Mouse (Mus musculus): ENCODE results near the gene Hax1. TPM values are rescaled to one million over a fixed set of nuclear protein-coding genes. Genes with fewer than 3 reads are reported as not detected.

Gene Hax1
- polyA plus RNA-seq, 2 experiments = 121 to 135 TPM

GRCm38 (mm10) chr3:90004091-90004796 is 5.7 kb upstream of the Hax1 start:
- Histone ChIP-seq H3K4me1 (ENCODE audit: control insufficient read depth, insufficient read depth, low read length) (peaks cover 8% of the 10 kb centered on the region), H3K9me3 (ENCODE audit: control insufficient read depth, low read length) (no peaks in the 10 kb centered on the region), H3K4me3 (replicated peaks; ENCODE audit: low read length) (no peak overlapping the region), H3K27me3 (ENCODE audit: control insufficient read depth, insufficient read depth, low read length) (no peaks in the 10 kb centered on the region), H3K36me3 (ENCODE audit: control insufficient read depth, insufficient read depth, low read length) (peaks cover 93% of the 10 kb centered on the region), H3K9ac (ENCODE audit: low read depth, low read length, severe bottlenecking) (no peak overlapping the region), H3K27ac (replicated peaks; ENCODE audit: low read depth, low read length) (no peak overlapping the region), H3K4me2 (replicated peaks; ENCODE audit: low read depth, low read length, severe bottlenecking) (no peak overlapping the region)
- 39% methylated on average over 3 of the region's 3 CpGs for WGBS
- TF ChIP-seq POLR2A (IDR thresholded peaks at IDR 0.05; ENCODE audit: borderline replicate concordance, extremely low read depth, insufficient read depth, insufficient read length) = no peak
- ATAC-seq (ENCODE audit: low FRiP score, low read depth) (no peak), DNase-seq (ENCODE audit: low spot score) (no peak)

DNA sequence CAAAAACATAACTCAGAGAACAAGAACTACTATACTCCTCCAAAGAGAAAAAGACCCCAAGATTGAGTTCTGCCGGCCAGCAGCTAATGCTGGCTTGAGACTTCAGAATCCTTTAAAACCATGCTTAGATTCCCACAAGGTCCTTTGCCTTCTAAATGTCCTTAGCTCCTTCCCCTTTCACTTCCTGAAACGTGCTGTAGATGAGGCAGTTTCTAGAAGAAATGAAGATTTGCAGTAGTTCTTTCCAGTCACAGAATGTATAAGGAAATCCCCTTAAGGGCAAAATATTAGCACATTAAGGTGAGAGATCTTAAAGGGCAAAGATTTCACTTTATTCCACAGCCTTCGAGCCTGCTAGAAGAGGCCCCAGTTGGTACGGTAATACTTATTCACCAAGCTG is 1.2 kb upstream of the Hax1 start:
- H3K9me3 ChIP-seq (ENCODE audit: control insufficient read depth, low read length) = no peaks in the 10 kb centered on the region
- H3K9ac ChIP-seq (ENCODE audit: low read depth, low read length, severe bottlenecking) = peak overlapping the region; percentile 78; the same call in 1 of the 2 replicates
- H3K4me3 ChIP-seq (replicated peaks; ENCODE audit: low read length) = peak overlapping the region; percentile 79; the same call in 1 of the 2 replicates
- peak overlapping the region; percentile 94 for H3K27ac ChIP-seq (replicated peaks; ENCODE audit: low read depth, low read length)
- H3K27me3 ChIP-seq (ENCODE audit: control insufficient read depth, insufficient read depth, low read length) = no peaks in the 10 kb centered on the region
- DNase-seq (ENCODE audit: low spot score) (no peak), ATAC-seq (ENCODE audit: low FRiP score, low read depth) (no peak)
- peak overlapping the region; percentile 58 for H3K4me2 ChIP-seq (replicated peaks; ENCODE audit: low read depth, low read length, severe bottlenecking)
- peaks cover 12% of the 10 kb centered on the region for H3K4me1 ChIP-seq (ENCODE audit: control insufficient read depth, insufficient read depth, low read length)
- no peak for TF ChIP-seq POLR2A (IDR thresholded peaks at IDR 0.05; ENCODE audit: borderline replicate concordance, extremely low read depth, insufficient read depth, insufficient read length)
- peaks cover 68% of the 10 kb centered on the region for H3K36me3 ChIP-seq (ENCODE audit: control insufficient read depth, insufficient read depth, low read length)
- 74% methylated on average over 4 of the region's 4 CpGs for WGBS

GRCm38 (mm10) chr3:89999090-89999489 is 510 bp upstream of the Hax1 start:
- peak overlapping the region; percentile 79 for H3K4me3 ChIP-seq (replicated peaks; ENCODE audit: low read length)
- TF ChIP-seq POLR2A (IDR thresholded peaks at IDR 0.05; ENCODE audit: borderline replicate concordance, extremely low read depth, insufficient read depth, insufficient read length) = no peak

GRCm38 (mm10) chr3:89997791-89998495 is 637 bp downstream of the Hax1 start:
- H3K4me1 ChIP-seq (ENCODE audit: control insufficient read depth, insufficient read depth, low read length) = peaks cover 12% of the 10 kb centered on the region
- 0 out of 2 replicates have a peak, but pooled peaks have one; percentile 5 for TF ChIP-seq POLR2A (IDR thresholded peaks at IDR 0.05; ENCODE audit: borderline replicate concordance, extremely low read depth, insufficient read depth, insufficient read length)
- peak overlapping the region; percentile 94 for H3K27ac ChIP-seq (replicated peaks; ENCODE audit: low read depth, low read length)
- H3K4me3 ChIP-seq (replicated peaks; ENCODE audit: low read length) = peak overlapping the region; percentile 79
- peak overlapping the region; percentile 82 for H3K4me2 ChIP-seq (replicated peaks; ENCODE audit: low read depth, low read length, severe bottlenecking)
- H3K9ac ChIP-seq (ENCODE audit: low read depth, low read length, severe bottlenecking) = peak overlapping the region; percentile 78
- H3K27me3 ChIP-seq (ENCODE audit: control insufficient read depth, insufficient read depth, low read length) = no peaks in the 10 kb centered on the region
- no peak; the same call in 1 of the 2 replicates for ATAC-seq (ENCODE audit: low FRiP score, low read depth)
- peaks cover 56% of the 10 kb centered on the region for H3K36me3 ChIP-seq (ENCODE audit: control insufficient read depth, insufficient read depth, low read length)
- 3% methylated on average over 20 of the region's 23 CpGs for WGBS
- no peak for DNase-seq (ENCODE audit: low spot score)
- no peaks in the 10 kb centered on the region for H3K9me3 ChIP-seq (ENCODE audit: control insufficient read depth, low read length)

More at GRCm38 (mm10) chr3:89999090-89999489, 510 bp upstream of the Hax1 start:
- peak overlapping the region; percentile 58 for H3K4me2 ChIP-seq (replicated peaks; ENCODE audit: low read depth, low read length, severe bottlenecking)
- H3K9ac ChIP-seq (ENCODE audit: low read depth, low read length, severe bottlenecking) = peak overlapping the region; percentile 78
- ATAC-seq (ENCODE audit: low FRiP score, low read depth) (peak; percentile 79), DNase-seq (ENCODE audit: low spot score) (no peak)
- H3K27ac ChIP-seq (replicated peaks; ENCODE audit: low read depth, low read length) = peak overlapping the region; percentile 94
- H3K9me3 ChIP-seq (ENCODE audit: control insufficient read depth, low read length) = no peaks in the 10 kb centered on the region
- 6% methylated on average over 8 of the region's 8 CpGs for WGBS
- H3K4me1 ChIP-seq (ENCODE audit: control insufficient read depth, insufficient read depth, low read length) = peaks cover 12% of the 10 kb centered on the region
- peaks cover 66% of the 10 kb centered on the region for H3K36me3 ChIP-seq (ENCODE audit: control insufficient read depth, insufficient read depth, low read length)
- no peaks in the 10 kb centered on the region for H3K27me3 ChIP-seq (ENCODE audit: control insufficient read depth, insufficient read depth, low read length)

GRCm38 (mm10) chr3:89994807-89995515 is 3.6 kb downstream of the Hax1 start:
- Histone ChIP-seq H3K4me1 (ENCODE audit: control insufficient read depth, insufficient read depth, low read length) (peaks cover 11% of the 10 kb centered on the region), H3K4me3 (replicated peaks; ENCODE audit: low read length) (no peak overlapping the region), H3K36me3 (ENCODE audit: control insufficient read depth, insufficient read depth, low read length) (peaks cover 29% of the 10 kb centered on the region), H3K27me3 (ENCODE audit: control insufficient read depth, insufficient read depth, low read length) (no peaks in the 10 kb centered on the region), H3K9ac (ENCODE audit: low read depth, low read length, severe bottlenecking) (no peak overlapping the region), H3K27ac (replicated peaks; ENCODE audit: low read depth, low read length) (no peak overlapping the region), H3K9me3 (ENCODE audit: control insufficient read depth, low read length) (no peaks in the 10 kb centered on the region), H3K4me2 (replicated peaks; ENCODE audit: low read depth, low read length, severe bottlenecking) (no peak overlapping the region)
- ATAC-seq (ENCODE audit: low FRiP score, low read depth) = no peak
- 91% methylated on average over 5 of the region's 5 CpGs for WGBS
- DNase-seq (ENCODE audit: low spot score) = no peak
- no peak for TF ChIP-seq POLR2A (IDR thresholded peaks at IDR 0.05; ENCODE audit: borderline replicate concordance, extremely low read depth, insufficient read depth, insufficient read length)

Data from limb, embryonic 14.5 days (tissue).